Mouse (Mus musculus) WW6 (cell line): ENCODE results near the gene Thrap3.

Experiments used
- DNase-seq: peaks from one replicate; pipeline ENCODE4 v3.0.0-alpha.2; 2013; ENCODE audit warnings: low read depth, low spot score

Thrap3 gene

GRCm38 (mm10) chr4:126146974-126147532 is 55.5 kb downstream of the Thrap3 start:
- no peak for DNase-seq

GRCm38 (mm10) chr4:126145396-126145795 is 57.2 kb downstream of the Thrap3 start:
- no peak for DNase-seq

GRCm38 (mm10) chr4:126141021-126141420 is 61.5 kb downstream of the Thrap3 start:
- DNase-seq: no peak

GRCm38 (mm10) chr4:126137773-126138172 is 64.8 kb downstream of the Thrap3 start:
- DNase-seq: no peak

GRCm38 (mm10) chr4:126134639-126135038 is 67.9 kb downstream of the Thrap3 start:
- DNase-seq: no peak

- DNase-seq: no peak
These were observed 68.3 kb downstream of the Thrap3 start for GRCm38 (mm10) chr4:126134236-126134635.

- DNase-seq: no peak
These were observed 69.8 kb downstream of the Thrap3 start for GRCm38 (mm10) chr4:126132636-126133264.

- DNase-seq: no peak
These were observed 71.1 kb downstream of the Thrap3 start for GRCm38 (mm10) chr4:126131290-126132121.

GRCm38 (mm10) chr4:126130502-126130901 is 72.1 kb downstream of the Thrap3 start:
- no peak for DNase-seq

- DNase-seq: no peak
These were observed 79.1 kb downstream of the Thrap3 start for GRCm38 (mm10) chr4:126123309-126124040.

- DNase-seq: no peak
These were observed 82.1 kb downstream of the Thrap3 start for GRCm38 (mm10) chr4:126120506-126120905.

GRCm38 (mm10) chr4:126120052-126120451 is 82.5 kb downstream of the Thrap3 start:
- no peak for DNase-seq

GRCm38 (mm10) chr4:126119051-126119450 is 83.5 kb downstream of the Thrap3 start:
- no peak for DNase-seq

- DNase-seq: no peak
These were observed 83.9 kb downstream of the Thrap3 start for GRCm38 (mm10) chr4:126118651-126119050.

GRCm38 (mm10) chr4:126117116-126117515 is 85.4 kb downstream of the Thrap3 start:
- DNase-seq: no peak

- no peak for DNase-seq
These were observed 86.6 kb downstream of the Thrap3 start for GRCm38 (mm10) chr4:126115871-126116521.

- no peak for DNase-seq
These were observed 87.1 kb downstream of the Thrap3 start for GRCm38 (mm10) chr4:126115411-126115810.
